Mouse (Mus musculus) adrenal gland, postnatal 10 days (tissue): ENCODE measurements around the gene Lefty1. TPM values are rescaled to one million over a fixed set of nuclear protein-coding genes. Genes with fewer than 3 reads are reported as not detected.

Experiments used
- DNase-seq: peaks from one replicate; pipeline ENCODE4 v3.0.0; 2021; ENCODE audit warnings: mixed read lengths
- long read RNA-seq, 2 experiments: library from polyadenylated mRNA; stranded (forward); transcript quantifications; one replicate each; pipeline ENCODE4 v2.0.0; 2021
- total RNA-seq, 2 experiments: library from RNA; stranded (reverse); gene quantifications; 2 replicates each; pipeline ENCODE4 v1.2.3; 2021

Lefty1 gene
- total RNA-seq, result under 1 TPM; 0.63 to 0.79 TPM
- long read RNA-seq, experiment 1, result 0 reads
- long read RNA-seq, experiment 2, result 0 reads

GRCm38 (mm10) chr1:180934467-180935419 is at the start of gene Lefty1:
Lefty1 (plus strand) TSS chr1:180935022.
- no peak for DNase-seq

- DNase-seq, result peak; percentile 90
These were observed 46.2 kb upstream of the Lefty1 start for GRCm38 (mm10) chr1:180888556-180889042.

- no peak for DNase-seq
These were observed 45.6 kb upstream of the Lefty1 start for GRCm38 (mm10) chr1:180889172-180889571.

GRCm38 (mm10) chr1:180889841-180890240 is 45.0 kb upstream of the Lefty1 start:
- peak; percentile 62 for DNase-seq

- DNase-seq, result no peak
These were observed 42.0 kb upstream of the Lefty1 start, which contains the start of gene Lefty2 for GRCm38 (mm10) chr1:180892808-180893207. Lefty2 (plus strand) TSS chr1:180893108.

GRCm38 (mm10) chr1:180894088-180894987 is 40.5 kb upstream of the Lefty1 start:
- peak; percentile 41 for DNase-seq

GRCm38 (mm10) chr1:180901107-180901506 is 33.7 kb upstream of the Lefty1 start:
- DNase-seq, result peak; percentile 41

- DNase-seq, result no peak
These were observed 31.9 kb upstream of the Lefty1 start for GRCm38 (mm10) chr1:180902915-180903314.

GRCm38 (mm10) chr1:180903666-180904038 is 31.2 kb upstream of the Lefty1 start:
- DNase-seq, result no peak

- DNase-seq, result peak; percentile 96
These were observed 30.6 kb upstream of the Lefty1 start, which contains the start of gene Pycr2 for GRCm38 (mm10) chr1:180904039-180904814. Pycr2 (plus strand) TSS chr1:180904293.

- no peak for DNase-seq
These were observed 30.1 kb upstream of the Lefty1 start for GRCm38 (mm10) chr1:180904815-180905080.

- no peak for DNase-seq
These were observed 29.5 kb upstream of the Lefty1 start for GRCm38 (mm10) chr1:180905307-180905706.

- no peak for DNase-seq
These were observed 28.9 kb upstream of the Lefty1 start for GRCm38 (mm10) chr1:180905876-180906275.

GRCm38 (mm10) chr1:180906461-180907147 is 28.2 kb upstream of the Lefty1 start:
- no peak for DNase-seq

GRCm38 (mm10) chr1:180911138-180911537 is 23.7 kb upstream of the Lefty1 start:
- DNase-seq, result peak; percentile 31

- no peak for DNase-seq
These were observed 23.1 kb upstream of the Lefty1 start for GRCm38 (mm10) chr1:180911653-180912287.

- DNase-seq, result no peak
These were observed 22.0 kb upstream of the Lefty1 start for GRCm38 (mm10) chr1:180912792-180913191.

GRCm38 (mm10) chr1:180913797-180914196 is 21.0 kb upstream of the Lefty1 start:
- DNase-seq, result no peak

GRCm38 (mm10) chr1:180916425-180916824 is 18.4 kb upstream of the Lefty1 start:
- no peak for DNase-seq

- no peak for DNase-seq
These were observed 17.8 kb upstream of the Lefty1 start for GRCm38 (mm10) chr1:180917053-180917452.

- DNase-seq, result peak; percentile 51
These were observed 15.1 kb upstream of the Lefty1 start for GRCm38 (mm10) chr1:180919686-180920085.
